Mouse (Mus musculus): ENCODE results near the gene Agxt. TPM values are rescaled to one million over a fixed set of nuclear protein-coding genes. Genes with fewer than 3 reads are reported as not detected.
A peak's percentile ranks its signal among the peaks of the same experiment; 100 is the strongest.

The Agxt gene
- polyA plus RNA-seq, 1 experiment from 2014 or later, result not detected

GRCm38 (mm10) chr1:93159566-93160500, 24.8 kb downstream of the Agxt start:
- no peak overlapping the region for H3K9ac ChIP-seq (replicated peaks; ENCODE audit: low read depth, low read length)
- peak overlapping the region; percentile 21; the same call in 1 of the 2 replicates for H3K27ac ChIP-seq (ENCODE audit: low read length)

GRCm38 (mm10) chr1:93160501-93161133, 25.6 kb downstream of the Agxt start, which contains the start of gene 2310007B03Rik:
Gene 2310007B03Rik (minus strand): TSS chr1:93160948.
- Histone ChIP-seq H3K4me2 (replicated peaks; ENCODE audit: low read depth, low read length) (no peak within 1 kb of the TSS), H3K27ac (ENCODE audit: low read length) (peak within 1 kb of the TSS; percentile 21; the same call in 1 of the 2 replicates), H3K9ac (replicated peaks; ENCODE audit: low read depth, low read length) (no peak within 1 kb of the TSS), H3K27me3 (ENCODE audit: control insufficient read depth, insufficient read depth, low read length) (no peaks in the 10 kb centered on the region), H3K4me3 (ENCODE audit: low read depth, low read length) (no peak within 1 kb of the TSS), H3K4me1 (ENCODE audit: control insufficient read depth, insufficient read depth, low read length) (0 out of 2 replicates have a peak, but pooled peaks cover 7% of the 10 kb centered on the region), H3K36me3 (ENCODE audit: control insufficient read depth, insufficient read depth, low read length) (no peaks in the 10 kb centered on the region), H3K9me3 (ENCODE audit: control insufficient read depth, low read depth, low read length) (no peaks in the 10 kb centered on the region)
- 56% methylated on average over 8 of the region's 8 CpGs for WGBS
- peak; percentile 35; the same call in 1 of the 2 replicates for ATAC-seq (ENCODE audit: insufficient number of reproducible peaks, insufficient read depth, low FRiP score, low read depth)

More at GRCm38 (mm10) chr1:93159566-93160500, 24.8 kb downstream of the Agxt start:
- 74% methylated on average over 21 of the region's 21 CpGs for WGBS
- no peaks in the 10 kb centered on the region for H3K9me3 ChIP-seq (ENCODE audit: control insufficient read depth, low read depth, low read length)
- 0 out of 2 replicates have a peak, but pooled peaks cover 7% of the 10 kb centered on the region for H3K4me1 ChIP-seq (ENCODE audit: control insufficient read depth, insufficient read depth, low read length)
- H3K36me3 ChIP-seq (ENCODE audit: control insufficient read depth, insufficient read depth, low read length), result no peaks in the 10 kb centered on the region
- H3K4me3 ChIP-seq (ENCODE audit: low read depth, low read length), result no peak overlapping the region
- no peak overlapping the region for H3K4me2 ChIP-seq (replicated peaks; ENCODE audit: low read depth, low read length)
- peak; percentile 48; the same call in 1 of the 2 replicates for ATAC-seq (ENCODE audit: insufficient number of reproducible peaks, insufficient read depth, low FRiP score, low read depth)
- no peaks in the 10 kb centered on the region for H3K27me3 ChIP-seq (ENCODE audit: control insufficient read depth, insufficient read depth, low read length)

- 0 out of 2 replicates have a peak, but pooled peaks cover 7% of the 10 kb centered on the region for H3K4me1 ChIP-seq (ENCODE audit: control insufficient read depth, insufficient read depth, low read length)
- H3K4me3 ChIP-seq (ENCODE audit: low read depth, low read length), result no peak overlapping the region
- no peak for ATAC-seq (ENCODE audit: insufficient number of reproducible peaks, insufficient read depth, low FRiP score, low read depth)
- no peaks in the 10 kb centered on the region for H3K36me3 ChIP-seq (ENCODE audit: control insufficient read depth, insufficient read depth, low read length)
- no peak overlapping the region for H3K4me2 ChIP-seq (replicated peaks; ENCODE audit: low read depth, low read length)
- WGBS, result 78% methylated on average over 8 of the region's 8 CpGs
- H3K9me3 ChIP-seq (ENCODE audit: control insufficient read depth, low read depth, low read length), result no peaks in the 10 kb centered on the region
- H3K9ac ChIP-seq (replicated peaks; ENCODE audit: low read depth, low read length), result no peak overlapping the region
- H3K27ac ChIP-seq (ENCODE audit: low read length), result no peak overlapping the region
- no peaks in the 10 kb centered on the region for H3K27me3 ChIP-seq (ENCODE audit: control insufficient read depth, insufficient read depth, low read length)
These were observed 26.3 kb downstream of the Agxt start for GRCm38 (mm10) chr1:93161350-93161749.

GRCm38 (mm10) chr1:93161921-93162320, 26.9 kb downstream of the Agxt start:
- no peaks in the 10 kb centered on the region for H3K9me3 ChIP-seq (ENCODE audit: control insufficient read depth, low read depth, low read length)
- H3K4me1 ChIP-seq (ENCODE audit: control insufficient read depth, insufficient read depth, low read length), result 0 out of 2 replicates have a peak, but pooled peaks cover 7% of the 10 kb centered on the region
- 73% methylated on average over 10 of the region's 10 CpGs for WGBS
- no peak overlapping the region for H3K4me2 ChIP-seq (replicated peaks; ENCODE audit: low read depth, low read length)
- H3K36me3 ChIP-seq (ENCODE audit: control insufficient read depth, insufficient read depth, low read length), result no peaks in the 10 kb centered on the region
- no peak overlapping the region for H3K4me3 ChIP-seq (ENCODE audit: low read depth, low read length)
- ATAC-seq (ENCODE audit: insufficient number of reproducible peaks, insufficient read depth, low FRiP score, low read depth), result no peak
- H3K27me3 ChIP-seq (ENCODE audit: control insufficient read depth, insufficient read depth, low read length), result no peaks in the 10 kb centered on the region
- no peak overlapping the region for H3K27ac ChIP-seq (ENCODE audit: low read length)
- H3K9ac ChIP-seq (replicated peaks; ENCODE audit: low read depth, low read length), result no peak overlapping the region

DNA sequence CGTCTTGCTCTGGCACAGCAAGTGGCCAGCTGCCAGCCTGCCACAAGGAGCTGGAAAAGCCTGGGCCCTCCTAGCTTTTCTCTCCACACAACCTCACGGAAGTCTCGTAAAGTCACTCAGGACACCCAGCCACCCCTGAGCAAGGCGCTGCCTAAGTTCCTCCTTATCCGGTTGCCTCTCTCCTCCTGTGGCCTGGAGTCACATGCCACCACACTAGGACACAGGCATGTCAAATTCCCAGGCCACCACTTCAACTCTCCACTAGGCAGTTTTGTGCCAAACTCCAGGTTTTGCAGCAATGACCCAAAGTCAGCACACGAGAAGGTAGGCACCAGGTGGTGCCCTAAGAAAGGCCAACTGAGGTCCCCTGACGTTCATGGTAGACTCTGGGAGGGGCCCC, 27.5 kb downstream of the Agxt start:
- no peak overlapping the region for H3K9ac ChIP-seq (replicated peaks; ENCODE audit: low read depth, low read length)
- 0 out of 2 replicates have a peak, but pooled peaks cover 7% of the 10 kb centered on the region for H3K4me1 ChIP-seq (ENCODE audit: control insufficient read depth, insufficient read depth, low read length)
- H3K27me3 ChIP-seq (ENCODE audit: control insufficient read depth, insufficient read depth, low read length), result no peaks in the 10 kb centered on the region
- ATAC-seq (ENCODE audit: insufficient number of reproducible peaks, insufficient read depth, low FRiP score, low read depth), result no peak
- H3K4me2 ChIP-seq (replicated peaks; ENCODE audit: low read depth, low read length), result no peak overlapping the region
- WGBS, result 78% methylated on average over 7 of the region's 7 CpGs
- no peaks in the 10 kb centered on the region for H3K9me3 ChIP-seq (ENCODE audit: control insufficient read depth, low read depth, low read length)
- no peak overlapping the region for H3K4me3 ChIP-seq (ENCODE audit: low read depth, low read length)
- H3K27ac ChIP-seq (ENCODE audit: low read length), result no peak overlapping the region
- H3K36me3 ChIP-seq (ENCODE audit: control insufficient read depth, insufficient read depth, low read length), result no peaks in the 10 kb centered on the region

DNA sequence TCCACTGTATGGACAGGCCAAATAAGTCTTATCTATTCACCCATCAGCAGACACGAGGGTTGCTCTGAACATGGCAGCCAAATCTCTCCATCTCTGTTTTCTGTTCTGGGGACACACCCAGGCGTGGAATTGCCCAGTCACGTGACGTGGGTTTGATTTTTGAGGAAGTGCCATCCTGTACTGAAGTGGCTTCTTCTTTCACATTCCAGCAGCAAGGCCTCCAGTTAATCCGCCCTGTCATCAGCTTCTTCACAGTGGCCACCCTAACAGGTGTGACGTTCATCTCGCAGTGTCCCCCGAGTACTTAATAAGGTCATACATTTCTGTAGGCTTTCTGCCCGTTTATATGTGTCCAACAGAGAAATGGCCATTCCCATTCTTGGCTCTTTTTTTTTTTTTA, 30.4 kb downstream of the Agxt start:
- Histone ChIP-seq H3K4me3 (ENCODE audit: low read depth, low read length) (no peak overlapping the region), H3K27ac (ENCODE audit: low read length) (no peak overlapping the region), H3K36me3 (ENCODE audit: control insufficient read depth, insufficient read depth, low read length) (no peaks in the 10 kb centered on the region), H3K4me2 (replicated peaks; ENCODE audit: low read depth, low read length) (no peak overlapping the region), H3K9me3 (ENCODE audit: control insufficient read depth, low read depth, low read length) (no peaks in the 10 kb centered on the region), H3K27me3 (ENCODE audit: control insufficient read depth, insufficient read depth, low read length) (no peaks in the 10 kb centered on the region), H3K9ac (replicated peaks; ENCODE audit: low read depth, low read length) (no peak overlapping the region), H3K4me1 (ENCODE audit: control insufficient read depth, insufficient read depth, low read length) (no peaks in the 10 kb centered on the region)
- ATAC-seq (ENCODE audit: insufficient number of reproducible peaks, insufficient read depth, low FRiP score, low read depth), result no peak
- WGBS, result 78% methylated on average over 9 of the region's 9 CpGs

- Histone ChIP-seq H3K36me3 (ENCODE audit: control insufficient read depth, insufficient read depth, low read length) (no peaks in the 10 kb centered on the region), H3K4me1 (ENCODE audit: control insufficient read depth, insufficient read depth, low read length) (no peaks in the 10 kb centered on the region), H3K9me3 (ENCODE audit: control insufficient read depth, low read depth, low read length) (no peaks in the 10 kb centered on the region), H3K4me2 (replicated peaks; ENCODE audit: low read depth, low read length) (no peak overlapping the region), H3K27me3 (ENCODE audit: control insufficient read depth, insufficient read depth, low read length) (no peaks in the 10 kb centered on the region), H3K4me3 (ENCODE audit: low read depth, low read length) (no peak overlapping the region), H3K9ac (replicated peaks; ENCODE audit: low read depth, low read length) (no peak overlapping the region), H3K27ac (ENCODE audit: low read length) (no peak overlapping the region)
- no peak for ATAC-seq (ENCODE audit: insufficient number of reproducible peaks, insufficient read depth, low FRiP score, low read depth)
- 81% methylated on average over 11 of the region's 11 CpGs for WGBS
These were observed 31.5 kb downstream of the Agxt start for GRCm38 (mm10) chr1:93166346-93167079.

GRCm38 (mm10) chr1:93168295-93168775, 33.3 kb downstream of the Agxt start, which contains the start of gene Crocc2:
Gene Crocc2 (plus strand): TSS chr1:93168725.
- 46% methylated on average over 10 of the region's 10 CpGs for WGBS
- no peak within 1 kb of the TSS for H3K27ac ChIP-seq (ENCODE audit: low read length)
- H3K9me3 ChIP-seq (ENCODE audit: control insufficient read depth, low read depth, low read length), result no peaks in the 10 kb centered on the region
- H3K4me2 ChIP-seq (replicated peaks; ENCODE audit: low read depth, low read length), result no peak within 1 kb of the TSS
- H3K9ac ChIP-seq (replicated peaks; ENCODE audit: low read depth, low read length), result no peak within 1 kb of the TSS
- no peaks in the 10 kb centered on the region for H3K36me3 ChIP-seq (ENCODE audit: control insufficient read depth, insufficient read depth, low read length)
- no peaks in the 10 kb centered on the region for H3K27me3 ChIP-seq (ENCODE audit: control insufficient read depth, insufficient read depth, low read length)
- ATAC-seq (ENCODE audit: insufficient number of reproducible peaks, insufficient read depth, low FRiP score, low read depth), result no peak
- H3K4me1 ChIP-seq (ENCODE audit: control insufficient read depth, insufficient read depth, low read length), result no peaks in the 10 kb centered on the region
- H3K4me3 ChIP-seq (ENCODE audit: low read depth, low read length), result no peak within 1 kb of the TSS

Measured in stomach, embryonic 14.5 days (tissue).